Mouse (Mus musculus) heart, embryonic 15.5 days (tissue): ENCODE measurements around the gene Lcn4. TPM values are rescaled to one million over a fixed set of nuclear protein-coding genes. Genes with fewer than 3 reads are reported as not detected.

Experiments used
- ATAC-seq: fragments of 200-750 bp; cut with Nextera tagmentation; replicated peaks from 2 replicates; pipeline ENCODE4 v1.8.0; 2017; ENCODE audit warnings: low read depth, moderate TSS enrichment; ENCODE audit not compliant: insufficient number of reproducible peaks, insufficient read depth, low FRiP score
- H3K27ac ChIP-seq: fragments of 300-500 bp; sonication (generic); 2 replicates; pipeline ENCODE4 v1.5.1; 2015; ENCODE audit warnings: mild to moderate bottlenecking, inconsistent platforms
- H3K27me3 ChIP-seq: fragments of 300-500 bp; sonication (generic); 2 replicates; pipeline ENCODE4 v1.6.1; 2015; ENCODE audit warnings: inconsistent platforms
- H3K36me3 ChIP-seq: fragments of 300-500 bp; sonication (generic); 2 replicates; pipeline ENCODE4 v1.6.1; 2015; ENCODE audit warnings: mild to moderate bottlenecking, inconsistent platforms
- H3K4me1 ChIP-seq: fragments of 300-500 bp; sonication (generic); replicated peaks from 2 replicates; pipeline ENCODE4 v1.6.1; 2015; ENCODE audit warnings: inconsistent platforms
- H3K4me2 ChIP-seq: fragments of 300-500 bp; sonication (generic); 2 replicates; pipeline ENCODE4 v1.6.1; 2015; ENCODE audit warnings: inconsistent platforms, mild to moderate bottlenecking, moderate library complexity
- H3K4me3 ChIP-seq: fragments of 300-500 bp; sonication (generic); 2 replicates; pipeline ENCODE4 v1.5.1; 2015; ENCODE audit warnings: mild to moderate bottlenecking, inconsistent platforms
- H3K9ac ChIP-seq: fragments of 300-500 bp; sonication (generic); 2 replicates; pipeline ENCODE4 v1.6.1; 2015; ENCODE audit warnings: mild to moderate bottlenecking, inconsistent platforms
- H3K9me3 ChIP-seq: fragments of 300-500 bp; sonication (generic); replicated peaks from 2 replicates; pipeline ENCODE4 v1.6.1; 2016; ENCODE audit warnings: inconsistent platforms
- WGBS: fragments of 180-500 bp; shearing (Covaris S2); methylation state at CpG from one replicate; pipeline ENCODE4 v1.1.7; 2015; ENCODE audit warnings: mixed read lengths; 5-methylcytosine and 5-hydroxymethylcytosine counted together
- polyA plus RNA-seq: library from polyadenylated mRNA; unstranded; fragments of >200 nt; fragmentation: Nextera tagmentation; extraction: Ambion mirVana; gene quantifications from 2 replicates; pipeline ENCODE4 v1.2.1, GENCODE M21; 2015

Gene Lcn4
- polyA plus RNA-seq, 1 experiment from 2014 or later, result not detected

DNA sequence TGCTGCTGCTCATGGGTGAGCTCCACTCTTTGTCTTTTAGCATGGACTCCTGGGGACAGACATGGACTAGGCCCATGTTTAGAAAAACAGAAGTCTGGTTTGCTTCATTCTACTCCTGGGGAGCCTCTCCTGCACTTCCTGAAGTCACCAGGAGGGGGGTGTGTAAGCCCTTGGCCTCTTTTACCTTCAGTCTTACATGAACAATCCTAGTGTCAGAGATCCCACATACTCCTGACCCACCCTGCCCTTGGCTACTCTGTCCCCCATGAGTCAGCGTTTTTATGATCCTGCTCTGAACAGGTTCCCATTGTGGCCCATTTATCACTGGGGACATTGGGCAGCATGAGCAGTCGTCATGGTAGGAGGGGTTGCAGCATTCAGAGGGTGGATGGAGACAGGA lies 27.1 kb downstream of the Lcn4 start:
- Histone ChIP-seq H3K36me3 (no peaks in the 10 kb centered on the region), H3K4me1 (peaks cover 10% of the 10 kb centered on the region), H3K4me2 (no peak overlapping the region), H3K4me3 (no peak overlapping the region), H3K27me3 (no peaks in the 10 kb centered on the region), H3K27ac (no peak overlapping the region), H3K9ac (no peak overlapping the region), H3K9me3 (no peaks in the 10 kb centered on the region)
- WGBS, result 57% methylated on average over 2 of the region's 2 CpGs
- no peak for ATAC-seq

- no peaks in the 10 kb centered on the region for H3K27me3 ChIP-seq
- ATAC-seq, result no peak
- H3K4me2 ChIP-seq, result no peak overlapping the region
- H3K9me3 ChIP-seq, result no peaks in the 10 kb centered on the region
- H3K4me1 ChIP-seq, result peaks cover 27% of the 10 kb centered on the region
- 64% methylated on average over 7 of the region's 7 CpGs for WGBS
- H3K4me3 ChIP-seq, result no peak overlapping the region
- no peak overlapping the region for H3K9ac ChIP-seq
- peaks cover 21% of the 10 kb centered on the region for H3K36me3 ChIP-seq
- H3K27ac ChIP-seq, result no peak overlapping the region
Observed at GRCm38 (mm10) chr2:26641006-26641647, 30.0 kb downstream of the Lcn4 start.

DNA sequence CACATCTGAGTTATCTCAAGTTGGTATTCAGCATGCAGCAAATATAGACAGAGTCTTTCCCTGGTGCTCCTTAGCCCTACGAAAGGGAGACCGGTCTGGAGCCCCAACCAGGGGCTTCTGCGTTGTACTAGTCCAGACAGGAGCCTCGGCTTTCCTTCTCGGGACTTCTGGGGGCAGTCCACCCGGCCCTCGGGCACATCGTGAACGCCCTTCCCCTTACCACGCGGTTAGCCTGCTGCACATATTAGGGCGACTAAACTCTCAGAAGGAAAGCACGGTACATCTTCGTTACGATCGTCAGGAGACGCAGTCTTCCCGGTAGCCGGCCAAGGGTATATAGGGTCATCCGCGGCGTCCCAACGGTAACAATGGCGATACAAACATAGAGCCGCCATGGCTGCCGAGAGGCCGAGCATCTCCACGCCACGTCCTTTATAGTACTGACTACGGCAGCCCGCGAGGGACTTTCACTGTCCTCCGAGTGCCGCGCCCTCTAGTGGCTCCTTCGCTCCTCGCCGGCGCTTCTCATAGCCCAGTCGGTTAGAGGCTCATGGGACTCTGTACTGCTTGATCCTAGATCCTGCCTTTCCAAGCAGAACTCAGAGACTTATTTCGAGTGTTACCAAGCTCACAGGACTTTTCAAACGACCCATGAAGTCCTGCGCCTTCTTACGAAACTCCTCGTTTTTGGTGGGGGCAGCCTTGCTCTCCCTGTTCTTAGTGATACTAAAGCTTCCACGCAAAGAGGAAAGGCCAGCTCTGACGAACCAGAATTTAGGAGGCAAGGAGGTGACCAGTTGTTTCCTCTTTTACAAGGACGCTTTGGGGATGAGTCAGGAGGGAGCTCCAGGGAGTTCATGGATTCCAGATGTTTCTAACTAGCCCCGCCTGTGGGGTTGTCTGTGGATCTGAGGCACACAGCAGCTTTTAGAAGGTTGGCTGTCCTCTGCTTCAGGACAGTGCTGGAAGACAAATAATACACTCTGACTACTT lies 30.9 kb downstream of the Lcn4 start:
- H3K4me3 ChIP-seq, result peak overlapping the region; percentile 90

DNA sequence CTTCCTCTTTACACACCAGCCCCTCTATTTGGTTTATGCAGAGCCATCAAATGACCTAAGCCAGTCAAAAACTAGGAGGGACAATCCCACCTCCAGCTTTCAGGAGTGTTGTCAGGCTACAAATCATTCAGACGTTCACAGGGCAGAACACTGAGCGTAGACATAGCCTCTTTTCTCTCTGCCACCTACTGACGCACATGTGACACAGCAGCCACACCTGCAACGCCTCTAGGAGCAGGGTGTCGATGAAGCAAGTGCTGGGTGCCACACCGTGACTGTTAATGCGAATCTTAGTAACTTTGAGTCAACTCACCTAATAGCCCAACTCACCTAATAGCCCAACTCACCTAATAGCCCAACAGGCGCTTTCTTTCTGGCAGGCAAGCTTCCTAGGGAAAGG lies 32.0 kb downstream of the Lcn4 start:
- peak overlapping the region; percentile 90 for H3K4me3 ChIP-seq
- H3K9me3 ChIP-seq, result no peaks in the 10 kb centered on the region
- peaks cover 31% of the 10 kb centered on the region for H3K36me3 ChIP-seq
- ATAC-seq, result no peak
- peaks cover 38% of the 10 kb centered on the region for H3K4me1 ChIP-seq
- 3% methylated on average over 8 of the region's 8 CpGs for WGBS
- H3K27ac ChIP-seq, result no peak overlapping the region
- H3K4me2 ChIP-seq, result peak overlapping the region; percentile 85
- peak overlapping the region; percentile 90 for H3K9ac ChIP-seq
- no peaks in the 10 kb centered on the region for H3K27me3 ChIP-seq

More for the DNA sequence above, 30.9 kb downstream of the Lcn4 start:
- no peaks in the 10 kb centered on the region for H3K9me3 ChIP-seq
- peaks cover 31% of the 10 kb centered on the region for H3K4me1 ChIP-seq
- peak; percentile 82 for ATAC-seq
- peak overlapping the region; percentile 79 for H3K27ac ChIP-seq
- H3K9ac ChIP-seq, result peak overlapping the region; percentile 90
- peak overlapping the region; percentile 85 for H3K4me2 ChIP-seq
- WGBS, result 5% methylated on average over 49 of the region's 49 CpGs
- H3K27me3 ChIP-seq, result no peaks in the 10 kb centered on the region
- peaks cover 31% of the 10 kb centered on the region for H3K36me3 ChIP-seq

DNA sequence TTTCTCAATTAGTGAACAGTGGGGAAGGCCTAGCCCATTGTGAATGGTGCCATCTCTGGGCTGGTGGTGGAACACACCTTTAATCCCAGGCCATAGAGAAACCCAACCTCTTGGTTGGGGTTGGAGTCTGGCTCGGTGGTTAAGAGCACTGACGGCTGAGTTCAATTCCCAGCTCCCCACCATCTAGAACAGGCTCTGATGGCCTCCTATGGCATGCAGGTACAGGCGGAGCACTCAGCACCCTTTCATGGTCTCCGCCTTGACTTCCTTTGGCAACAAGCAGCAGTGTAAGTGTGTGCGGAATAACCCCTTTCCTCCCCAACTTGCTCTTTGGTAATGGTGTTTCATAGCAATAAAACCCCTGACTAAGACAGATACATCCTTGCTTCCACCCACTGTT lies 32.5 kb downstream of the Lcn4 start:
- peak overlapping the region; percentile 90 for H3K9ac ChIP-seq
- peak overlapping the region; percentile 90 for H3K4me3 ChIP-seq
- no peaks in the 10 kb centered on the region for H3K27me3 ChIP-seq
- no peak overlapping the region for H3K27ac ChIP-seq
- H3K36me3 ChIP-seq, result peaks cover 31% of the 10 kb centered on the region
- H3K4me2 ChIP-seq, result peak overlapping the region; percentile 85
- no peak for ATAC-seq
- peaks cover 38% of the 10 kb centered on the region for H3K4me1 ChIP-seq
- 71% methylated on average over 5 of the region's 5 CpGs for WGBS
- H3K9me3 ChIP-seq, result no peaks in the 10 kb centered on the region

GRCm38 (mm10) chr2:26638039-26638438 lies 33.0 kb downstream of the Lcn4 start:
- Histone ChIP-seq H3K4me1 (peaks cover 38% of the 10 kb centered on the region), H3K27ac (no peak overlapping the region), H3K4me2 (peak overlapping the region; percentile 85), H3K27me3 (no peaks in the 10 kb centered on the region), H3K4me3 (no peak overlapping the region), H3K36me3 (peaks cover 31% of the 10 kb centered on the region), H3K9me3 (no peaks in the 10 kb centered on the region), H3K9ac (no peak overlapping the region)
- WGBS, result 76% methylated on average over 5 of the region's 5 CpGs
- ATAC-seq, result no peak

DNA sequence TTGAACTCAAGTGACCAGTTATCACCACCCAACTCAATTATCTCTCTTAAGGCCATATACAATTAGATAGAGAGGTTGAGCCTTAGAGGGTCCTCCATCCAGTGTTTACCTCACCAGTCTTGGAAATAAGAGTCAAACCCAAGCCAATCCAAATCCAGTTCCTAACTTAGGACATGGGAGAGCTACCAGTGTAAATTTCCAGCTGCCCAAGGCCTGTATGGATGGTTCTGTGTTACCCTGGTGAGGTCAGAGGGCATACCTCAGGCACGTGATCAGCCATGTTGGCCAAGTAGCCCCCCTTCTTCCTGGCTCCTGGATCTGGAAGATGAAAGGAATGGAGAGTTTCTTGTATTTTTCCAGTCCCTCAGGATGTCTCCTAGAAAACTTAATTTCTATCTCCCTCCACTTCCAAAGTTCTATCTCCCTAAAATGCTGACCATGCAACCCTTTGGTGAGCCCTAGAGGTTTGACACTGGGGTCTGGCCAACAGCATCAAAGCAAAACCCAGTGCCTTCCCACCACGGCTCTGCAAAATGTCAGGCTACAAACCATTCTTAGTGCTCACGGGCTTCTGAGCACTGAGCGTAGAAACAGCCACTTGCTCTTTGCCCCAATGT lies 33.7 kb downstream of the Lcn4 start:
- Histone ChIP-seq H3K4me3 (no peak overlapping the region), H3K27me3 (no peaks in the 10 kb centered on the region), H3K36me3 (peaks cover 31% of the 10 kb centered on the region), H3K4me2 (no peak overlapping the region), H3K9me3 (no peaks in the 10 kb centered on the region), H3K9ac (no peak overlapping the region), H3K4me1 (peaks cover 38% of the 10 kb centered on the region), H3K27ac (no peak overlapping the region)
- 77% methylated on average over 4 of the region's 4 CpGs for WGBS
- no peak for ATAC-seq

DNA sequence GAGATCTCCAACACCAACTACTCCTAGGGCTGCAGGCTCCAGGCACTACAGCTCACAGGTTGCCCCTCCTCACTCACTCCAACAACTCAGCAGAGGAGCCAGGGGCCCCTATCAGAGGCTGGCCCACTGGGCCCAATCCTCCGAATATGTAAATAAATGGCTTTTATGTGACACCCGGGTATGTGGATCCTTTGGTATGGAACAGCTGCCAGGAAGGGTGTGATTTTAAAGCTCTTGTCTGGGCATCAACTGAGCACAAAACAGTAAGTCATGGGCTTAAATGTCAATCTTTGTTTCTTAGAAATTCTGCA lies 34.8 kb downstream of the Lcn4 start:
- no peaks in the 10 kb centered on the region for H3K9me3 ChIP-seq
- no peak overlapping the region for H3K4me3 ChIP-seq
- H3K9ac ChIP-seq, result no peak overlapping the region
- H3K27ac ChIP-seq, result no peak overlapping the region
- H3K27me3 ChIP-seq, result no peaks in the 10 kb centered on the region
- WGBS, result 60% methylated on average over 2 of the region's 2 CpGs
- H3K4me2 ChIP-seq, result no peak overlapping the region
- H3K4me1 ChIP-seq, result peaks cover 38% of the 10 kb centered on the region
- H3K36me3 ChIP-seq, result peaks cover 31% of the 10 kb centered on the region
- ATAC-seq, result no peak

DNA sequence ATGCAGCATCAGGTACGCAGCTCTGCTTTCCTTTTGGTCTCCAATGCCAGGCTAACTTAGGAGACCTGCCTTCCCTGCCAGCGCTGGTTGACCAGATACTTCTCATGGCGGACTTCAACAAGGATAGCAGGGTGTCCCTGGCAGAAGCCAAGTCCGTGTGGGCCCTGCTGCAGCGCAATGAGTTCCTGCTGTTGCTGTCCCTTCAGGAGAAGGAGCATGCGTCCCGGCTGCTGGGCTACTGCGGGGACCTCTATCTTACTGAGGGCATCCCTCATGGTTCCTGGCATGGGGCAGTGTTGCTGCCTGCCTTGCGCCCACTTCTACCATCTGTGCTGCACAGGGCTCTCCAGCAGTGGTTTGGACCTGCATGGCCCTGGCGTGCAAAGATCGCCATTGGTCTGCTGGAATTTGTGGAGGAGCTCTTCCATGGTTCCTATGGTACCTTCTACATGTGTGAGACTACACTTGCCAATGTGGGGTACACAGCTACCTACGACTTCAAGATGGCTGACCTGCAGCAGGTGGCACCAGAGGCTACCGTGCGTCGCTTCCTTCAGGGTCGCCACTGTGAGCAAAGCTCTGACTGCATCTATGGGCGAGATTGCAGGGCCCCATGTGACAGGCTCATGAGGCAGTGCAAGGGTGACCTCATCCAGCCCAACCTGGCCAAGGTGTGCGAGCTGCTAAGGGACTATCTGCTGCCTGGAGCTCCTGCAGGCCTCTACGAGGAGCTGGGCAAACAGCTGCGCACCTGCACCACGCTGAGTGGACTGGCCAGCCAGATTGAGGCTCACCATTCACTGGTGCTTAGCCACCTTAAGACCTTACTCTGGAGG lies 35.4 kb downstream of the Lcn4 start:
- H3K27ac ChIP-seq, result no peak overlapping the region
- peaks cover 31% of the 10 kb centered on the region for H3K36me3 ChIP-seq
- ATAC-seq, result no peak
- 72% methylated on average over 21 of the region's 21 CpGs for WGBS
- no peak overlapping the region for H3K9ac ChIP-seq
- H3K4me2 ChIP-seq, result no peak overlapping the region
- H3K4me1 ChIP-seq, result peaks cover 37% of the 10 kb centered on the region
- no peaks in the 10 kb centered on the region for H3K27me3 ChIP-seq
- no peaks in the 10 kb centered on the region for H3K9me3 ChIP-seq
- no peak overlapping the region for H3K4me3 ChIP-seq

DNA sequence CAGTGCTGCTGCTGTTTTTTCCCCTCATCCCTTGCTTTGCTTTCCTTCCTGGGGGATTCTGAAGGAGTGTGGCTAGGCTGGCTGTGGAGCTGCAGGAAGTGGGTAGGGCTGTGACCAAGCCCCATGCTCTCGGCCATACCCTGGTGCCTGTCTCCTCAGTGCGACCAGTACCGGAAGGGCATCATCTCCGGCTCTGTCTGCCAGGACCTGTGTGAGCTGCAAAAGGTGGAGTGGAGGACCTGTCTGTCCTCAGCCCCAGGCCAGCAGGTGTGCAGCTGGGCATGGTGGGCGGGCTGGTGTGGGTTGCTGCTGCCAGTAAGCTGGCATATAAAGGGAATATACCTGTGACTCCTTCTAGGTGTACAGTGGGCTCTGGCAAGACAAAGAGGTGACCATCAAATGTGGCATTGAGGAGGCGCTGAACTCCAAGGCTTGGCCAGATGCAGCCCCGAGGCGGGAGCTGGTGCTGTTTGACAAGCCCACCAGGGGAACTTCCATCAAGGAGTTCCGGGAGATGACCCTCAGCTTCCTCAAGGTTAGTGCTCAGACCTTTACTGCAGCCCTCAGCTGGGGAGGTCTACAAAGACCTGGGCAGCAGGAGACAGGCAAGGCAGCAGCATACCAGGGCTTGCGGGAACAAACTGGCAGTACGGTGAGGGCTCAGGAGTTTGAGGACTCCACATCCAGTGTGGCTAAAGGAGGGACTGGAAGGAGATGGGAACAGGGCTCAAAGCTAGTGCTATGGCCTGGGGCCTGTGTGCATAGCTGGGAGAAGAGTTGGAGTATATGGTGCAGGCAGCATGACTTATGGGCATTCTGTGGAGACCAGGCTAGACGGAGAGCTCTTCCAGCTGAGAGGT lies 36.2 kb downstream of the Lcn4 start:
- no peaks in the 10 kb centered on the region for H3K27me3 ChIP-seq
- WGBS, result 59% methylated on average over 12 of the region's 12 CpGs
- H3K27ac ChIP-seq, result 0 out of 2 replicates have a peak overlapping the region, but pooled peaks have one; percentile 9
- no peak; the same call in 1 of the 2 replicates for ATAC-seq
- H3K4me3 ChIP-seq, result no peak overlapping the region
- peaks cover 32% of the 10 kb centered on the region for H3K4me1 ChIP-seq
- no peaks in the 10 kb centered on the region for H3K9me3 ChIP-seq
- peaks cover 31% of the 10 kb centered on the region for H3K36me3 ChIP-seq
- no peak overlapping the region for H3K4me2 ChIP-seq
- no peak overlapping the region for H3K9ac ChIP-seq
